Mouse (Mus musculus) naive thymus-derived CD4-positive, alpha-beta T cell, adult 5 months (primary cell): ENCODE measurements around the gene Fbxl16. TPM values are rescaled to one million over a fixed set of nuclear protein-coding genes. Genes with fewer than 3 reads are reported as not detected.

Experiments used
- polyA plus RNA-seq: library from polyadenylated mRNA; unstranded; fragments of 100-300 nt; shearing (Covaris generic); gene quantifications from one replicate; pipeline ENCODE4 v1.2.1, GENCODE M21; 2017

Gene Fbxl16
- polyA plus RNA-seq = not detected

GRCm38 (mm10) chr17:25808789-25809605 lies at the start of gene Fbxl16:
Fbxl16 (plus strand) TSS chr17:25809085.

GRCm38 (mm10) chr17:25773549-25774120 lies 35.2 kb upstream of the Fbxl16 start, which contains the start of gene Narfl:
Narfl (plus strand) TSS chr17:25773776.

GRCm38 (mm10) chr17:25785281-25785745 lies 23.6 kb upstream of the Fbxl16 start, which contains the start of gene Haghl:
Haghl (minus strand) TSS chr17:25785673.

DNA sequence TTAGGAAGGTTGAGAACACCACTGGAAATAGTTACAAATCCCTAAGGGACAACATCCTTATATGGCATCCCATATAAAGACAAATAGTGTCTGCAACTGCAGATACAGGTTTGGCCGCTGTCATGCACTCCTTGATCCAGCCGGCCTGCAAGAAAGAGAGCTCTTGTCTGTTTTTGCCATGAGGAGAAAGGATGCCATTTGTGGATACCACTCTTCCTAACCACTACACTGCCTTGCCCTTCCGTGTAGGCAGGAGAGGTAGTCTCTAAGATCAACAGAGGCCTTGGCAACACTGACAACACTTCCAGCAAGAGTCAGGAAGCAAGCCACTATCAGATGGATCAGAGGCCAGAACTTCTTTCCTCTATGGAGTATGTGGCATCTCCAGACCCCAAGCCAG lies 22.6 kb upstream of the Fbxl16 start, which contains the start of gene Ccdc78:
TSS of gene Ccdc78 (plus strand) at position 301 of the 400 bp plus-strand sequence.

DNA sequence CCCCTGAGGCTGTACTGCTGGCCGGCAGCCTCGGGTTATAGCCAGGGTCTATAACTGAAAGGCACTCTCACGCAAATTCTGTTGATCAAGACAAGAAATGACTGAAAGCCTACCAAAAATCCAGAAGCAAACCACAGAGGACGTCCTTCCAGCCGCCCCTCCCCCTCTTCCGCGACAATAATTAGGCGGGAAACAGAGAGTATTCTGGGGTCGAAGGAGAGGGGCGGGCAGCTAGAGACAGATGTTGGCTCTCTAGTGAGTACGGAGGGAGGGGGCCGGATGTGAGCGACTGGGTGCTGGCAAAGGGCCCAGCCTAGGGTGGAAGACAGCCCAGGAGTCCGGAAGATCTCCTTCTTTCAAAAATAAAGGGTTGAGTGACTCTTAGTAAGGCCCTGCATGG lies 16.3 kb upstream of the Fbxl16 start, which contains the start of gene Fam173a:
TSS of gene Fam173a (minus strand) at position 287 of the 400 bp plus-strand sequence.

DNA sequence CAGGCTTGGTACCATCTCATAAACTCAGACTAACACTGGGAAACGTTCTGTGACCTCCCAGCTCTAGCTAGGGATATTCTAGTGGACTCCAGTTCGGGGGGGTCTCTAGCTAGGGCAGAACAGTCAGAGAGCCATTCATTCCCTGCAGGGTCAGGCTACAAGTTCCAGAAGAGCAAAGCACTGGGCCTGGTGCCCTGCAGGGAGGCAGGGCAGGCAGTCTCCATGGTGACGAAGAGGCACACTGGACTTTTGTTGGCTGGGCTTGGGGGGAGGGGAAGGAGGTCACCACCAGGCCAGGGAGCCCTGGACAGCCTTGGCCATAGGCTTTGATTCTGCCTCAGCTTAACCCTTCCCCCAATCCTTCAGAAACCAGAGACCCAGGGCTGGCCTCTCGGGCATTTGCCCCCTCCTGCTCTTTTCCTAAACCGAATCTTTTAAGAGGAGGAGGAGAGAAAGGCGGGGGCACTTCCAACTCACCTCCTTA lies 13.2 kb upstream of the Fbxl16 start, which contains the start of gene AC134908.4:
TSS of gene AC134908.4 (minus strand) at position 51 of the 484 bp plus-strand sequence.

GRCm38 (mm10) chr17:25796951-25797369 lies 11.9 kb upstream of the Fbxl16 start, which contains the start of gene Metrn:
Metrn (minus strand) TSS chr17:25797136.

GRCm38 (mm10) chr17:25823452-25823851 lies 14.6 kb downstream of the Fbxl16 start, which contains the start of gene Wdr24:
Wdr24 (plus strand) TSS chr17:25823627.

GRCm38 (mm10) chr17:25828712-25829557 lies 20.1 kb downstream of the Fbxl16 start, which contains the start of gene Jmjd8:
Jmjd8 (plus strand) TSS chr17:25828867.

GRCm38 (mm10) chr17:25833291-25833663 lies 24.4 kb downstream of the Fbxl16 start, which contains the start of gene Stub1:
Stub1 (minus strand) TSS chr17:25833404.

DNA sequence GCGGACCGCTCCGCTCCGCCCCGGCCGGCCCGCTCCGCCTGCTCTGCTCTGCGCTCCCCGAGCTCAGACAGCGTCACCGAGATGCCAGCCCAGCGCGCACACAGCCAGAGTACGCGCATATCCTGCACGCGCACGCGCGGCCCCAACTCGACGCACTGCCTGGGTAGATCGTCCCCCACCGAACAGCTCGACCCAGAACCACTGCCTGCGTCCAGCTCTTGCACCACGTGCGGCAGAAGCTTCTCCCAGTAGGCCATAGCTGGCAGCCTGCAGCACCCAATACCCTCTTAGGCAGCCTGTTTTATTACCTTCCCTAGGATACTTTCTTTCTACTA lies 28.2 kb downstream of the Fbxl16 start, which contains the start of gene Rhbdl1:
TSS of gene Rhbdl1 (minus strand) at position 220 of the 335 bp plus-strand sequence.

DNA sequence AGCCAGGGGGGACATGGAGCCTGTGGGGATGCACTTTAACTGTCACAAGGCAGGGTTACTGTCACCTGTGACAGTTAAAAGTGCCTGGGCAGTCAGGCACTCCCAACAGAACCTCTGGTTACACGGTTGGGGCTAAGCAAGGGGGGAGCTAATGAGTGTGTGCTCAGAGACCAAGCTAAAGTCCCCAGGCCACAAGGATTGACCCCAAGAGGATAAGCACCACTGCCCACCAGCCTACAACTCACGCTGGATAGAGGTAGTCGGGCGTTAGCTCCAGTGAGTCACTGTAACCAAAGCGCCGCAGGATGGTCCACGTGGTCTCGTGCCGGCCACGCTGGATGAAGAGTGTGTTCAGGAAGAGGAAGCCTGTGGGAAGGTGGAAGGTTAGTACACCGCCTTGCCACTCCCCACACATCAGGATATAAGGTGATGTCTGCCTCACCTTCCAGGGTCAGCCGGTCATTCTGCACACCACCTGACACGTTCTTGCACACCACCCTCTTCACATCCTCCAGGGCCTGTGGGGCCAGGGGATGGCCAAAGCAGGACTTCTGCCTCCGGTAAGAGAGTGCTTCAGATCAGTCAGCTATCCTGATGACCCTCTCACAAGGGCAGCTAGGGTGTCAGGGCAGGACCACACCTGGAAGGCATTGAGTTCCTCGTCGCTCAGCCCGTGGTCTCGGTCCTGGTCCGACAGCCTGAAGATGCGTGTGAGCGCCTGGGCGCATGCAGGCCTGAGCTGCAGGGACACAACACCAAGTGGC lies 32.4 kb downstream of the Fbxl16 start, which contains the start of gene Gm20683:
TSS of gene Gm20683 (minus strand) at position 647 of the 764 bp plus-strand sequence.

GRCm38 (mm10) chr17:25844396-25844901 lies 35.6 kb downstream of the Fbxl16 start, which contains the start of gene Rhot2:
Rhot2 (minus strand) TSS chr17:25844851.

GRCm38 (mm10) chr17:25860832-25861703 lies 52.2 kb downstream of the Fbxl16 start, which contains the start of gene Wdr90:
Wdr90 (minus strand) TSS chr17:25861501.

GRCm38 (mm10) chr17:25868601-25869191 lies 59.8 kb downstream of the Fbxl16 start, which contains the start of gene Mcrip2:
Mcrip2 (minus strand) TSS chr17:25868764.

